Mouse (Mus musculus) intestine, embryonic 14.5 days (tissue): ENCODE measurements at regions not wholly inside any gene's neighbourhood (a gene's known extent, or its start where the extent isn't known, plus 50 kb on each side); places are given as distances from the start of the nearest gene placed in this dataset.

ENCODE experiments used
- ATAC-seq: fragments of 200-750 bp; cut with Nextera tagmentation; replicated peaks from 2 replicates; pipeline ENCODE4 v1.8.0; 2017; ENCODE audit warnings: low read depth, moderate number of reproducible peaks, moderate TSS enrichment, moderate library complexity; ENCODE audit not compliant: low FRiP score, low TSS enrichment
- DNase-seq: peaks from one replicate; pipeline ENCODE4 v3.0.0-alpha.2; 2018; ENCODE audit warnings: low spot score
- H3K27ac ChIP-seq: fragments of 300-500 bp; sonication (generic); 2 replicates; pipeline ENCODE4 v1.5.1; 2014; ENCODE audit warnings: low read depth, mild to moderate bottlenecking, control low read depth
- H3K27me3 ChIP-seq: fragments of 300-500 bp; sonication (generic); replicated peaks from 2 replicates; pipeline ENCODE4 v1.6.1; 2014; ENCODE audit warnings: low read length, control low read depth; ENCODE audit not compliant: control insufficient read depth, insufficient read depth
- H3K36me3 ChIP-seq: fragments of 300-500 bp; sonication (generic); 2 replicates; pipeline ENCODE4 v1.6.1; 2014; ENCODE audit warnings: low read length, control low read depth; ENCODE audit not compliant: control insufficient read depth, insufficient read depth
- H3K4me1 ChIP-seq: fragments of 300-500 bp; sonication (generic); replicated peaks from 2 replicates; pipeline ENCODE4 v1.6.1; 2014; ENCODE audit warnings: low read length, control low read depth, mixed read lengths; ENCODE audit not compliant: control insufficient read depth, insufficient read depth
- H3K4me2 ChIP-seq: fragments of 300-500 bp; sonication (generic); 2 replicates; pipeline ENCODE4 v1.6.1; 2014; ENCODE audit warnings: low read length
- H3K4me3 ChIP-seq: fragments of 300-500 bp; sonication (generic); 2 replicates; pipeline ENCODE4 v1.5.1; 2014; ENCODE audit warnings: low read depth, low read length, control low read depth, mixed read lengths
- H3K9ac ChIP-seq: fragments of 300-500 bp; sonication (generic); 2 replicates; pipeline ENCODE4 v1.6.1; 2014; ENCODE audit warnings: mild to moderate bottlenecking, low read length
- H3K9me3 ChIP-seq: fragments of 300-500 bp; sonication (generic); 2 replicates; pipeline ENCODE4 v1.6.1; 2016; ENCODE audit warnings: low read length, control low read depth; ENCODE audit not compliant: control insufficient read depth
- WGBS: fragments of 180-500 bp; shearing (Covaris S2); extraction: QIAGEN DNeasy Blood & Tissue Kit; methylation state at CpG from one replicate; pipeline ENCODE4 v1.1.7; 2014; 5-methylcytosine and 5-hydroxymethylcytosine counted together

DNA sequence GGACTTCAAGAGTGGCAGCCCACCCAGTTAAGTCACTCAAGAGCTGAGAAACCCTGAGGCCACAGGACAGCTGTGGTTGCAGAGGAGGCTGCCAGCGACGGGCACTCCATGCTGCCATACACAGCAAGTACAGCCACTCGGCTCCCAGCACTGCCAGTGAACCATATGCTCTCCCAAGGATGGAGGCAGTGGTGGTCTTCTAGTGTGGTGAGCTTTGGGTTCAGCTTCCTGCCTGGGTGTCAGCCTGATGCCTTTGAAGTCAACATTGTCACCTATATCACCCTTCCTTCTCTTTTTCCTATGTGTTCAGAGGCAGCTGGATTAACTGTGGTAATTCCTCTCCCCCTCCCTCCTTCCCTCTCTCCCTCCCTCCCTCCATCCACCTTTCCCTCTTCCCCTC, 79.5 kb downstream of the Il9r start:
- 73% methylated on average over 3 of the region's 3 CpGs for WGBS
- DNase-seq (no peak), ATAC-seq (no peak)
- no peak overlapping the region for H3K27ac ChIP-seq
- H3K4me3 ChIP-seq, result no peak overlapping the region
- no peaks in the 10 kb centered on the region for H3K36me3 ChIP-seq
- H3K27me3 ChIP-seq, result no peaks in the 10 kb centered on the region
- H3K9ac ChIP-seq, result no peak overlapping the region
- no peaks in the 10 kb centered on the region for H3K9me3 ChIP-seq
- no peak overlapping the region for H3K4me2 ChIP-seq
- H3K4me1 ChIP-seq, result 0 out of 2 replicates have a peak, but pooled peaks cover 7% of the 10 kb centered on the region

DNA sequence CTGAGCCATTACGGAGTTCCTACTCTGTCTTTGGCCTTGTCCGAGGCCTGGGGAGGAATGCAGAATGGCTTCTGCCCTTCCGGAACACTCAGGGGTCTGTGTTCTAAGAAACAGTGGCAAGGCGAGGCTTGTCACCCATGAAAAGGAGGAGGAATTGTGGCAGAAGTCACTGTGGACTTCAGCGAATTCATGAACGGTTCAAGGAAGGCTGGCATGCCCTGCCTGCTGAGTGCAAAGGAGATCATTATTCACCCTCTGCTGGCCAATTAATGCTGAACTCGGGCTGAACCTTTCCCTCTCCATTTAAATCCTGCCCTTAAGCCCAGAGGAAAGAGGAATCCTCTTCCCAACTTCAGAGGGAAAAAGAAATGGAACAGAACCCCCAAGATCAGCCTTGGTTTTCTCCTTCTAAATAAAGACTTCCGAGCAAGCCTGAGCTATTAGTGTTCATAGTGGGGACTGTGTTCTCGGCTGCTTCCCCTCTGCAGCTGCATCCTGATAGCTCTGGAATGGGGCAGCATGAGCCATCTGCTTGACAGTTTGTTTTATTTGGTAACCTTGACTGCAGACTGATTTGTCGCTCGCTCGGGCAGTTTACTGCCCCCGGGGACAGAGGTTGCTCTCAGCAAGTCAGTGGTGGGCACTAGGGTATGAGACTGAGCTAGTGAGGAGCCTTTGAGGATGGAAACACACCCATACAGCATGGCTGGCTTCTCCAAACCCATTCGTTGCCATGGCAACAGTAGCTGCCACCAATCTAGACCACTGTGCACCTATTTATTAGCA, 81.0 kb downstream of the Il9r start:
- 0 out of 2 replicates have a peak, but pooled peaks cover 7% of the 10 kb centered on the region for H3K4me1 ChIP-seq
- DNase-seq (no peak), ATAC-seq (peak; percentile 40; the same call in 1 of the 2 replicates)
- no peaks in the 10 kb centered on the region for H3K27me3 ChIP-seq
- peaks cover 7% of the 10 kb centered on the region; the same call in 1 of the 2 replicates for H3K9me3 ChIP-seq
- 37% methylated on average over 14 of the region's 14 CpGs for WGBS
- H3K36me3 ChIP-seq, result no peaks in the 10 kb centered on the region
- H3K27ac ChIP-seq, result no peak overlapping the region
- no peak overlapping the region for H3K4me3 ChIP-seq
- no peak overlapping the region for H3K4me2 ChIP-seq
- H3K9ac ChIP-seq, result no peak overlapping the region

DNA sequence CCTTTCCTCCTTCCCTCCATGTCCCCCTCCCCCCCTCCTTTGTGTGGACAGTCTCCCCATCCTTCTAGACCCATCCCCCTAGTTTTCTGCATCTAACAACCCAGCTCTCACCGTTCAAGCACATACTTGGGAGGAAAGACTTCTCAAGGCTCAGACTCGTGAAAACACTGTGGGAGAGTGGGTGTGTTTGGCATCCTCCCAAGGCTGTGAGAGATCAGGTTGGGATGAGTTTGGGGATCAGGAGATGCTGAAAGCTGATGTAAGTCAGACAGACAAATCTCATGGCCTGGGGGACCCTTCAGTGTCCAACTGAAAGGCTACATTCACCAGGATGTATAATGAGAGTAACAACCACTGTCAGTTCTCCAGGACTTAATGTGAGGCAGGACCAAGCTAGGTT, 82.1 kb downstream of the Il9r start:
- no peaks in the 10 kb centered on the region for H3K36me3 ChIP-seq
- H3K9me3 ChIP-seq, result peaks cover 8% of the 10 kb centered on the region; the same call in 1 of the 2 replicates
- H3K4me2 ChIP-seq, result no peak overlapping the region
- H3K4me1 ChIP-seq, result 0 out of 2 replicates have a peak, but pooled peaks cover 7% of the 10 kb centered on the region
- ATAC-seq (no peak), DNase-seq (no peak)
- H3K27ac ChIP-seq, result no peak overlapping the region
- H3K4me3 ChIP-seq, result no peak overlapping the region
- no peaks in the 10 kb centered on the region for H3K27me3 ChIP-seq
- WGBS, result 35% methylated on average over 2 of the region's 2 CpGs
- H3K9ac ChIP-seq, result no peak overlapping the region

DNA sequence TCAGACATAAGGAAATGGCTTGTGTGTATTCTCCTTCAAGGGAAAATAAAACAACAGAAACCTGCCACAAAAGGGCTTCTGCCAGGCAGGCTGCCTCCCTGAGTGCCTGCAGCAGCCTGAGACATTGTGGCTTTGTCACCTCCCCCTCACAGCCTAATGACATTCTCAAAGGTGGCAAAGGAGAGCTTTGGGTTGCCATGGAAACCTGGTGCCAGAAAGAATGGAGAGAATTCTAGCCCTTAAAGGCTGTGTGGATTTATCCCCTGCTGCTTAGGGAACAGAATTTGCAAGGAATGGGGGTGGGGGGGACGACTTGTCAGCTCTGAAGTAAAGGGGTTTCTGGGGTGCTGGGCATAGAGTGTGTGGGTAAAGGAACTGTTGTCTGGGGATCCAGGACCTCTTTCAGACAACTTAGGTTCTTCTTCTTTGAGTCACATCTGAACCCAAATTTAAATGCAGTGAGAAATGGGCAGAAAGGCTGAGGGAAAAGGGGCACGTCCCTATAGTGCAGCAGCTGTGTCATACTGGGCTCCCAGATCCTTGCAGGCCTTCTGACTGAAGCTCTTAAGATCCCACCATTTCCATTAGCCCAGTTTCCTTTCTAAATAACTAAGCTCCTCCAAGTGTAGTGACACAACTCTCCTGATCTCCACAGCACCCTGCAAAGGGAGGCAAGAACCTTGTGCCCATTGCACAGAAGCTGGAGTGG, 86.8 kb downstream of the Il9r start:
- Histone ChIP-seq H3K4me2 (no peak overlapping the region), H3K27ac (no peak overlapping the region), H3K36me3 (no peaks in the 10 kb centered on the region), H3K9ac (no peak overlapping the region), H3K9me3 (peaks cover 8% of the 10 kb centered on the region; the same call in 1 of the 2 replicates), H3K27me3 (no peaks in the 10 kb centered on the region), H3K4me1 (no peaks in the 10 kb centered on the region), H3K4me3 (no peak overlapping the region)
- ATAC-seq (no peak), DNase-seq (no peak)
- WGBS, result 35% methylated on average over 2 of the region's 2 CpGs

DNA sequence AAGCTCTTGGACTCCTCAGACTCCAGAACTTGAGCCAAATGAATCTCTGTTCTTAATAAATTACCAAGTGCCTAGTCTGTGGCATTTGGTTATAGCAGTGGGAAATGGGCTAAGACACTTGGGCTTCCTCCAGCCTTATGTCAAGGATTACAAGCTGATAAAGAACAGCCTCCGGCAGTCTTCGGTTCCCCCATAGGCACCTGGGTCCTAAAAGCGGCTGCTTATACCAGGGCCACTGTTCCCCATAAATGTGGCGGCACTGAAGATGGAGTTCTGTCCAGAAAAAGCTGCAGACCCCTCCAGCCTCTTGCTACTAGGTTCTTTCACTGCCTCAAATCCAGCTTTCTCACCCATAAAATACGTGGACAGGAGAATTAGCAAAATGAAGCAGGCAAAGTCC, 87.6 kb downstream of the Il9r start:
- Histone ChIP-seq H3K9me3 (peaks cover 8% of the 10 kb centered on the region; the same call in 1 of the 2 replicates), H3K4me2 (no peak overlapping the region), H3K27me3 (no peaks in the 10 kb centered on the region), H3K9ac (no peak overlapping the region), H3K4me3 (no peak overlapping the region), H3K4me1 (no peaks in the 10 kb centered on the region), H3K36me3 (no peaks in the 10 kb centered on the region), H3K27ac (no peak overlapping the region)
- DNase-seq (no peak), ATAC-seq (no peak)
- 32% methylated on average over 5 of the region's 5 CpGs for WGBS

DNA sequence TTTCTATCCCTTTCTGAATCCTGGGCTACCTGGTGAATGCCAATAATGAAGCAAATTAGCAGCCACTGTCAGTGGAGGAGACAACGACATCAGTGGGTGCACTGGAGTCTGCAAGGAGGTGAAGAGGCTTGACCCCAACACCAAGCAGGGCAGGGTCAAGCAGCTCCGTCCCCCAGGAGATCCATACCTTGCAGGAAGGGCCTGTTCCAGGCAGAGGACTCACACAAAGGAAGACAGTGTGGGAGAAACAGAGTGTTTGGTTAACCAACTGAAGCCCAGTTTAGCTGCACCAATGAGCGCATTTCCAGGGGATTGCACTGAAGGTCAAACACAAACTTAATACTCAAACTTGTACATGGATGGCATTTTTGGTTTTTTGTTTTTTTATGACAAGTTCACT, 88.2 kb downstream of the Il9r start:
- no peak for DNase-seq
- 61% methylated on average over 3 of the region's 3 CpGs for WGBS
- no peak for ATAC-seq

DNA sequence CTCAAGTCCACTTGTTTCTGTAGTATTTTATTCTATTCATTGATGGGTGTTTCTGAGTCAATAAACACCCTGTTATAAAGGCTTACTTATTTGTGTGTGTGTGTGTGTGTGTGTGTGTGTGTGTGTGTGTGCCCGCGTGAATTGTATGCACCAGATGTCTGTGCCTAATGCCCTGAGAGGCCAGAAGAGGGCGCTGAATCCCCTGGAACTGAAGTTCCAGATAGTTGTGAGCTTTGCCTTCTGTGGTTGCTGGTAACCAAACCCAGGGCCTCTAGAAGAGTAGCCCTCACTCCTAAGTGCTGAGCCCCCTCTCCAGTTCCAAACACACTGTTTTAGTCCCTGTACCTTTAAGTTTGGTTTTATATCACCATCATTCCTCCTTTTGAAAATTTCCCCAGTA, 90.2 kb downstream of the Il9r start:
- Histone ChIP-seq H3K4me3 (no peak overlapping the region), H3K27ac (no peak overlapping the region), H3K27me3 (no peaks in the 10 kb centered on the region), H3K9ac (no peak overlapping the region), H3K36me3 (no peaks in the 10 kb centered on the region), H3K9me3 (peaks cover 8% of the 10 kb centered on the region; the same call in 1 of the 2 replicates), H3K4me2 (no peak overlapping the region), H3K4me1 (no peaks in the 10 kb centered on the region)
- ATAC-seq (no peak), DNase-seq (no peak)
- WGBS, result 88% methylated on average over 3 of the region's 3 CpGs

More for the DNA sequence above, 88.2 kb downstream of the Il9r start:
- Histone ChIP-seq H3K9me3 (peaks cover 8% of the 10 kb centered on the region; the same call in 1 of the 2 replicates), H3K27ac (no peak overlapping the region), H3K27me3 (no peaks in the 10 kb centered on the region), H3K36me3 (no peaks in the 10 kb centered on the region), H3K9ac (no peak overlapping the region), H3K4me2 (no peak overlapping the region), H3K4me3 (no peak overlapping the region), H3K4me1 (no peaks in the 10 kb centered on the region)
